Mouse (Mus musculus): ENCODE measurements around the gene 4930562C15Rik. TPM values are rescaled to one million over a fixed set of nuclear protein-coding genes. Genes with fewer than 3 reads are reported as not detected.

The 4930562C15Rik gene
- polyA plus RNA-seq, 1 experiment from 2014 or later: 0.93 TPM

DNA sequence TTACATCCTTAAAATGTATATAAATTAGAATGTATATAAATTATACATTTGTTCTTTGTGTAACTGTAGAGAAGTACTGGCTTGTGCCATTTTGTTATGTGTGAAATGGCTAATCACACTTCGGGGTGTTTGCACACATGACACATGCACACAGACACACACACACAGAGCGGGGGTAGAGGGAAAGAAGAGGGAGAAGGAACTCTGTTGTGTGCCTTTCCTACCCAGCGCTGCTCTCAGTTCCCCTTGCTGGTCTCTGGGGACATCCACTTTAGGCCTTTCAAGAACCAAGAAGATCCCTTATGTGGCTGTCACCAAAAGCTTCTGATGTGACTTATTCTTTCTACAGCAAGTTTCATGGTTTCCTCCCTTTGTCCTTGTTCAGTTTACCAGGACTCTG is 11.8 kb downstream of the 4930562C15Rik start:
- ATAC-seq (ENCODE audit: insufficient number of reproducible peaks, low FRiP score, low TSS enrichment, low read depth): no peak

DNA sequence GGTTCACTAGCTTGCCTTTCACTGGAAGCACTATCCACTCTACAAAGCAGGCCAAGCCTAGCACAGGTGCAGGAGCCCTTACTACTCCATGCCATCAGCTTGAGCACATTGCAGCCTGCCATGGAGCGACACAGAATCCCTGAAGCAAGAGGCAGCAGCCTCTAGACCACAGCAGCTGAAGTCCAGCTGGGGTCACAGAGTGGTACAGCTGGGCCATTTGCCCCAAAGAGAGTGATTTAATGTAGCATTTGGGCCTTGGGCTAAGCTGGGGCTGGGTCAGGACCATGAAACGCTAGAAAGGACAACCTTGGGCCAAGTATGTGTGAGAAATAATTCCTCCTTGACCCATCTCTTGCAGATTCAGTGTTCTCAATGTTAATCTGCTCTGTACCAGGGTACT is 12.9 kb downstream of the 4930562C15Rik start:
- ATAC-seq (ENCODE audit: insufficient number of reproducible peaks, low FRiP score, low TSS enrichment, low read depth) (no peak), DNase-seq (ENCODE audit: low spot score) (no peak)
- 85% methylated on average over 2 of the region's 2 CpGs for WGBS
- no peaks in the 10 kb centered on the region for H3K36me3 ChIP-seq (ENCODE audit: control insufficient read depth, insufficient read depth, low read length)
- H3K4me3 ChIP-seq (ENCODE audit: low read depth, low read length): no peak overlapping the region
- H3K9ac ChIP-seq (ENCODE audit: low read length): no peak overlapping the region
- no peak overlapping the region for H3K4me2 ChIP-seq (ENCODE audit: low read depth, severe bottlenecking)
- H3K9me3 ChIP-seq (ENCODE audit: control insufficient read depth, low read length): no peaks in the 10 kb centered on the region
- H3K27ac ChIP-seq (replicated peaks; ENCODE audit: low read depth, low read length): no peak overlapping the region
- no peaks in the 10 kb centered on the region for H3K27me3 ChIP-seq (ENCODE audit: control insufficient read depth, insufficient read depth, low read length)
- H3K4me1 ChIP-seq (ENCODE audit: control insufficient read depth, insufficient read depth, low read length): no peaks in the 10 kb centered on the region

More for the DNA sequence above, 11.8 kb downstream of the 4930562C15Rik start:
- Histone ChIP-seq H3K4me1 (ENCODE audit: control insufficient read depth, insufficient read depth, low read length) (no peaks in the 10 kb centered on the region), H3K36me3 (ENCODE audit: control insufficient read depth, insufficient read depth, low read length) (no peaks in the 10 kb centered on the region), H3K4me3 (ENCODE audit: low read depth, low read length) (no peak overlapping the region), H3K4me2 (ENCODE audit: low read depth, severe bottlenecking) (no peak overlapping the region), H3K27ac (replicated peaks; ENCODE audit: low read depth, low read length) (no peak overlapping the region), H3K27me3 (ENCODE audit: control insufficient read depth, insufficient read depth, low read length) (no peaks in the 10 kb centered on the region), H3K9me3 (ENCODE audit: control insufficient read depth, low read length) (no peaks in the 10 kb centered on the region), H3K9ac (ENCODE audit: low read length) (no peak overlapping the region)
- DNase-seq (ENCODE audit: low spot score): no peak
- 90% methylated on average over 3 of the region's 3 CpGs for WGBS

DNA sequence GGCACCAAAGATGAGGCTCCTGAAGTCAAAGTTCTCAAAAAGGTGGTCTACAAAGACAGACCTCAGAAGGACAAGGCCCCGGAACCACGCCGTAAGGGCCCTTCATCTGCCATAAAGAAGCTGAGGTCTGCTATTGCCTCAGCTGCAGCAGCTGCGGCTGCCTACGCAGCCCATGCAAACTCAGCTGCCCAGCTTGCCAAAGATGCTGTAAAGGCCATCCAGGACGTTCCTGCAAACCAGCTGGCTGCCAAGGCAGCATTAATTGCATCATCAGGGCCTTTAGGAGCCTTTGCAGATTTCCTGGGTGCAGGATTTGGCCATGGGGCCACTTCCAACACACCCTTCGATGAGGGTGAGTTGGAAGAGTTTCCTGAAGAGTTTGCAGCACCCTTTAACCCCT is 15.1 kb downstream of the 4930562C15Rik start:
- no peak overlapping the region for H3K4me2 ChIP-seq (ENCODE audit: low read depth, severe bottlenecking)
- no peak overlapping the region for H3K9ac ChIP-seq (ENCODE audit: low read length)
- ATAC-seq (ENCODE audit: insufficient number of reproducible peaks, low FRiP score, low TSS enrichment, low read depth): no peak
- no peaks in the 10 kb centered on the region for H3K27me3 ChIP-seq (ENCODE audit: control insufficient read depth, insufficient read depth, low read length)
- DNase-seq (ENCODE audit: low spot score): no peak
- H3K4me3 ChIP-seq (ENCODE audit: low read depth, low read length): no peak overlapping the region
- H3K9me3 ChIP-seq (ENCODE audit: control insufficient read depth, low read length): no peaks in the 10 kb centered on the region
- WGBS: 70% methylated on average over 7 of the region's 7 CpGs
- no peaks in the 10 kb centered on the region for H3K36me3 ChIP-seq (ENCODE audit: control insufficient read depth, insufficient read depth, low read length)
- no peaks in the 10 kb centered on the region for H3K4me1 ChIP-seq (ENCODE audit: control insufficient read depth, insufficient read depth, low read length)
- H3K27ac ChIP-seq (replicated peaks; ENCODE audit: low read depth, low read length): no peak overlapping the region

GRCm38 (mm10) chr16:4850938-4851628 is 15.9 kb downstream of the 4930562C15Rik start:
- Histone ChIP-seq H3K4me3 (ENCODE audit: low read depth, low read length) (no peak overlapping the region), H3K4me2 (ENCODE audit: low read depth, severe bottlenecking) (no peak overlapping the region), H3K9me3 (ENCODE audit: control insufficient read depth, low read length) (no peaks in the 10 kb centered on the region), H3K27me3 (ENCODE audit: control insufficient read depth, insufficient read depth, low read length) (no peaks in the 10 kb centered on the region), H3K27ac (replicated peaks; ENCODE audit: low read depth, low read length) (no peak overlapping the region), H3K9ac (ENCODE audit: low read length) (no peak overlapping the region), H3K36me3 (ENCODE audit: control insufficient read depth, insufficient read depth, low read length) (no peaks in the 10 kb centered on the region), H3K4me1 (ENCODE audit: control insufficient read depth, insufficient read depth, low read length) (no peaks in the 10 kb centered on the region)
- 64% methylated on average over 5 of the region's 5 CpGs for WGBS
- DNase-seq (ENCODE audit: low spot score) (no peak), ATAC-seq (ENCODE audit: insufficient number of reproducible peaks, low FRiP score, low TSS enrichment, low read depth) (no peak)

GRCm38 (mm10) chr16:4855046-4855650 is 19.9 kb downstream of the 4930562C15Rik start:
- 74% methylated on average over 5 of the region's 5 CpGs for WGBS

DNA sequence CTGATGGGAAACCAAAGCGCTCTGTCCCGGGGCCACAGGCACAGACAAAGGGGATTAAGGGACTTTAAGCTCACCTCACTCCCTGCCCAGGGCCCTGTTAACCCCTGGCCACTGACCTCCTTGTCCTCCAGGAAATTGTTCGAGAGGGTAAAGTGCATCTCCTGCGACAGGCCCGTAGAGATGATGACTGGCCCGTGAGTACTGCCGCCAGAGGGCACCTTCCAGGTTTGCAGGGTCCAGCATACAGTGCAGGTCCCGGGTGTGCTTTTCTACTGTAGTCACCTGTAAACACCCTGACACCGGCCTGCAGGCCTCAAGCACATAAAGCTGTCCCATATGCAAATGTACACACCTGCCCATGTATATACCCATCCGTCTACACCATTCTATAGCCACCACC is 26.2 kb downstream of the 4930562C15Rik start:
- Histone ChIP-seq H3K9me3 (ENCODE audit: control insufficient read depth, low read length) (no peaks in the 10 kb centered on the region), H3K4me2 (ENCODE audit: low read depth, severe bottlenecking) (no peak overlapping the region), H3K4me3 (ENCODE audit: low read depth, low read length) (no peak overlapping the region), H3K27ac (replicated peaks; ENCODE audit: low read depth, low read length) (no peak overlapping the region), H3K4me1 (ENCODE audit: control insufficient read depth, insufficient read depth, low read length) (no peaks in the 10 kb centered on the region), H3K9ac (ENCODE audit: low read length) (no peak overlapping the region), H3K36me3 (ENCODE audit: control insufficient read depth, insufficient read depth, low read length) (no peaks in the 10 kb centered on the region), H3K27me3 (ENCODE audit: control insufficient read depth, insufficient read depth, low read length) (no peaks in the 10 kb centered on the region)
- ATAC-seq (ENCODE audit: insufficient number of reproducible peaks, low FRiP score, low TSS enrichment, low read depth) (no peak), DNase-seq (ENCODE audit: low spot score) (no peak)
- 49% methylated on average over 10 of the region's 10 CpGs for WGBS

More at GRCm38 (mm10) chr16:4855046-4855650, 19.9 kb downstream of the 4930562C15Rik start:
- no peak for ATAC-seq (ENCODE audit: insufficient number of reproducible peaks, low FRiP score, low TSS enrichment, low read depth)
- Histone ChIP-seq H3K36me3 (ENCODE audit: control insufficient read depth, insufficient read depth, low read length) (no peaks in the 10 kb centered on the region), H3K4me3 (ENCODE audit: low read depth, low read length) (no peak overlapping the region), H3K27me3 (ENCODE audit: control insufficient read depth, insufficient read depth, low read length) (no peaks in the 10 kb centered on the region), H3K27ac (replicated peaks; ENCODE audit: low read depth, low read length) (no peak overlapping the region), H3K4me2 (ENCODE audit: low read depth, severe bottlenecking) (no peak overlapping the region), H3K9ac (ENCODE audit: low read length) (no peak overlapping the region), H3K9me3 (ENCODE audit: control insufficient read depth, low read length) (no peaks in the 10 kb centered on the region), H3K4me1 (ENCODE audit: control insufficient read depth, insufficient read depth, low read length) (no peaks in the 10 kb centered on the region)
- no peak for DNase-seq (ENCODE audit: low spot score)

- WGBS: 58% methylated on average over 9 of the region's 9 CpGs
- Histone ChIP-seq H3K9ac (ENCODE audit: low read length) (no peak overlapping the region), H3K27ac (replicated peaks; ENCODE audit: low read depth, low read length) (no peak overlapping the region), H3K4me1 (ENCODE audit: control insufficient read depth, insufficient read depth, low read length) (no peaks in the 10 kb centered on the region), H3K4me3 (ENCODE audit: low read depth, low read length) (no peak overlapping the region), H3K36me3 (ENCODE audit: control insufficient read depth, insufficient read depth, low read length) (no peaks in the 10 kb centered on the region), H3K27me3 (ENCODE audit: control insufficient read depth, insufficient read depth, low read length) (no peaks in the 10 kb centered on the region), H3K9me3 (ENCODE audit: control insufficient read depth, low read length) (no peaks in the 10 kb centered on the region), H3K4me2 (ENCODE audit: low read depth, severe bottlenecking) (no peak overlapping the region)
- DNase-seq (ENCODE audit: low spot score) (peak; percentile 69), ATAC-seq (ENCODE audit: insufficient number of reproducible peaks, low FRiP score, low TSS enrichment, low read depth) (no peak)
These were observed 27.8 kb downstream of the 4930562C15Rik start for GRCm38 (mm10) chr16:4862863-4863483.

GRCm38 (mm10) chr16:4863742-4864141 is 28.5 kb downstream of the 4930562C15Rik start:
- Histone ChIP-seq H3K9me3 (ENCODE audit: control insufficient read depth, low read length) (no peaks in the 10 kb centered on the region), H3K27ac (replicated peaks; ENCODE audit: low read depth, low read length) (no peak overlapping the region), H3K4me1 (ENCODE audit: control insufficient read depth, insufficient read depth, low read length) (no peaks in the 10 kb centered on the region), H3K9ac (ENCODE audit: low read length) (no peak overlapping the region), H3K27me3 (ENCODE audit: control insufficient read depth, insufficient read depth, low read length) (no peaks in the 10 kb centered on the region), H3K4me2 (ENCODE audit: low read depth, severe bottlenecking) (no peak overlapping the region), H3K36me3 (ENCODE audit: control insufficient read depth, insufficient read depth, low read length) (no peaks in the 10 kb centered on the region), H3K4me3 (ENCODE audit: low read depth, low read length) (no peak overlapping the region)
- 84% methylated on average over 8 of the region's 8 CpGs for WGBS
- no peak for ATAC-seq (ENCODE audit: insufficient number of reproducible peaks, low FRiP score, low TSS enrichment, low read depth)
- no peak for DNase-seq (ENCODE audit: low spot score)

All from limb, embryonic 11.5 days (tissue).